Mouse (Mus musculus) E14TG2a.4 (cell line): Measurements from ENCODE around the gene Rab11fip4.
"Not testable (repeated sequence)": the region's sequence is repeated elsewhere in the genome, so short reads cannot be mapped to it uniquely, and the experiment has no call there.

ENCODE experiments used
- H3K27me3 ChIP-seq: 2 replicates; pipeline ENCODE4 v1.6.1; 2014; ENCODE audit warnings: low read length, control low read depth; ENCODE audit not compliant: insufficient read depth
- H3K36me3 ChIP-seq: 2 replicates; pipeline ENCODE4 v1.6.1; 2014; ENCODE audit warnings: low read length, control low read depth; ENCODE audit not compliant: insufficient read depth
- H3K4me1 ChIP-seq: replicated peaks from 2 replicates; pipeline ENCODE4 v1.6.1; 2014; ENCODE audit warnings: low read depth, low read length, control low read depth
- H3K4me3 ChIP-seq: replicated peaks from 2 replicates; pipeline ENCODE4 v1.5.1; 2014; ENCODE audit warnings: mild to moderate bottlenecking, low read length
- H3K9me3 ChIP-seq: 2 replicates; pipeline ENCODE4 v1.6.1; 2014; ENCODE audit warnings: low read length, control low read depth
- CTCF ChIP-seq: conservative IDR thresholded peaks from 2 replicates; pipeline ENCODE4 v1.5.1; 2014; ENCODE audit warnings: low read length
- NANOG ChIP-seq: IDR thresholded peaks from 2 replicates; pipeline ENCODE4 v1.6.1; 2014; ENCODE audit warnings: borderline replicate concordance, low read length, mixed read lengths
- POU5F1 ChIP-seq: IDR thresholded peaks from 2 replicates; pipeline ENCODE4 v1.6.1; 2014; ENCODE audit warnings: low read length, borderline replicate concordance

Gene Rab11fip4

DNA sequence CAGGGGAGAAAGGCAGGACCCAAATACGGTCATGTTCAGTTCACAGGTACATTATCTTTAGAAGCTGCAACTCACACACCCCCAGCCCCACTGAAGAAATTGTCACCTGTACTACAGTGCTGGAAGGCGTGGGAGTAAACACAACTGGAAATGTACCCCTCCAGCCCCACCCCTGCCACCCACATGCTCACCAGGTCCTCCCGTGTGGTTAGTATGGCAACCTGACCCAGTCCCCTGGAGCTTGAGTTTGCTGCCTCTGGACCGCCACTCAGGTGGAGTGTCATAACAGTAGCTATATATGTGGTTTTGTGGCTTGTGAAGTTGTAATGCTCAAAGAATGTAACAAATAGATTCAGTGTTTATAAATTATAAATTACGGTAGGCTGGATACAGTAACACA lies 107.1 kb downstream of the Rab11fip4 start:
- H3K36me3 ChIP-seq, result peaks cover 32% of the 10 kb centered on the region
- H3K9me3 ChIP-seq, result no peaks in the 10 kb centered on the region
- peaks cover 34% of the 10 kb centered on the region for H3K4me1 ChIP-seq
- H3K4me3 ChIP-seq, result no peak overlapping the region
- H3K27me3 ChIP-seq, result no peaks in the 10 kb centered on the region
- TF ChIP-seq POU5F1 (no peak), CTCF (no peak), NANOG (no peak)

DNA sequence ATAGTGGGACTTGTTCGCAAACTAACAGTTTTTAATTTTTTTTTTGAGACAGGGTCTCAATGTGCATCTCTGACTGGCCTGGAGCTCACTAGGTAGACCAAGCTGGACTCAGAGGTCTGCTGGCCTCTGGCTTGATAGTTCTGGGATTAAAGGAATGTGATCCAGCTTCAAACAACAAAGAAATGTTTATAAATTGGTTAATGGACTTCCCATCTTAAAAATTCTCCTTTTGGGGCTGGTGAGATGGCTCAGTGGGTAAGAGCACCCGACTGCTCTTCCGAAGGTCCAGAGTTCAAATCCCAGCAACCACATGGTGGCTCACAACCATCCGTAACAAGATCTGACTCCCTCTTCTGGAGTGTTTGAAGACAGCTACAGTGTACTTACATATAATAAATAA lies 107.5 kb downstream of the Rab11fip4 start:
- not testable (repeated sequence) for H3K9me3 ChIP-seq
- H3K36me3 ChIP-seq, result peaks cover 28% of the 10 kb centered on the region

DNA sequence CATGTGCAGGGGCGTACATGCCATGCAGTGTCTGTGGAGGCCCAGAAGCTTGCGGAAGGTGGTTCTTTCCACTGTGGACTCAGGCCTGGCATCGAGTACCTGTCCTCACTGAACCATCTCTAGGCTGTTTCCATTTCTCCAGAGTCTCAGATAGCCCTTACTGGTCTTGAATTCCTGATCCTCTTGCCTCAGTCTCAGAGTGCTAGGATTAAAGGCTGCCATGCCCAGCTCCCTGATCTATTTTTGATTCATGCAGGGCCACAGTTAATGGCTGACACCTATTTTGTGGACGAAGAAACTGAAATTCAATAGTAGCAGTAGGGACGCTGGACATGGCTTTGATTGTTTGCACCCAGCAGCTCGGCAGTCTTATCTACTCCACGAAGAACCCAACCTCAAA lies 110.5 kb downstream of the Rab11fip4 start:
- peaks cover 16% of the 10 kb centered on the region for H3K36me3 ChIP-seq
- H3K4me1 ChIP-seq, result peaks cover 51% of the 10 kb centered on the region
- no peaks in the 10 kb centered on the region for H3K27me3 ChIP-seq
- TF ChIP-seq POU5F1 (no peak), NANOG (no peak), CTCF (no peak)
- H3K4me3 ChIP-seq, result no peak overlapping the region
- no peaks in the 10 kb centered on the region for H3K9me3 ChIP-seq

More for the DNA sequence above, 107.5 kb downstream of the Rab11fip4 start:
- H3K4me1 ChIP-seq, result peaks cover 39% of the 10 kb centered on the region
- H3K4me3 ChIP-seq, H3K27me3 ChIP-seq: not testable (repeated sequence)

DNA sequence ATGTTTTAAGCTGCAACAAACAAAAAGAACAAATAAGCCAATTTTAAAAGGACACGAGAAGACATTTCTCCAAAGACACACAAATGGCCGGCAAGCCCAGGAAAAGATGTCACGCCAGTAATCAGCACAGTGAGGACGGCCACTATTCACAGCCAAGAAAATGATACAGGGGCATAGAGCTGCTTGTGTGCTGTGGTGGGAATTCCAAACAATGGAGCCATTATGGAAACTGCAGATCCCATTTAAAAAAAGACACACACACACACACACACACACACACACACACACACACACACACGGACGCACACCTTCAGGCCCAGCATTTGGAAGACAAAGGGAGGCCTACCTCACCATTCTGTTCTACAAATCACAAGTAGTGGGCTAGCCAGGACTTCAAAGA lies 111.1 kb downstream of the Rab11fip4 start:
- Histone ChIP-seq H3K36me3 (peaks cover 16% of the 10 kb centered on the region), H3K4me3 (no peak overlapping the region), H3K9me3 (no peaks in the 10 kb centered on the region), H3K4me1 (peaks cover 53% of the 10 kb centered on the region), H3K27me3 (no peaks in the 10 kb centered on the region)
- no peak for TF ChIP-seq NANOG
- TF ChIP-seq CTCF, result no peak
- no peak for TF ChIP-seq POU5F1

DNA sequence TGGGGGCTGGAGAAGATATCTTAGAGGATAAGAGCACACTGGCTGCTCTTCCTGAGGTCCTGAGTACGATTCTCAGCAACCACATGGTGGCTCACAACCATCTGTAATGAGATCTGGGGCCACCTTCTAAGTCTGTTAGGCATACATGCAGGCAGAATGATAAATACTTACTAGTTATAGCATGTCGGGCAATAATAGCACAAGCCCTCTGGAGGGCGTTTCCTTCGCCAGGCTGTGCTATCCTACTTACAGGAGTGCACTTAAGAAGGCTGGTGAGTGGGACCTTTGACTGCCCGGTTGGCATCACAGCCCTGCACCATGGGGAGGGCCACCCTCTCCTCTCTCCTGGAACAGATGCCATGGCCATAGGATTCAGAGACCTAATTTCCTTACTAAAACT lies 112.4 kb downstream of the Rab11fip4 start:
- no peaks in the 10 kb centered on the region for H3K9me3 ChIP-seq
- peaks cover 56% of the 10 kb centered on the region for H3K4me1 ChIP-seq
- H3K36me3 ChIP-seq, result peaks cover 12% of the 10 kb centered on the region
- peak overlapping the region; percentile 98 for H3K4me3 ChIP-seq
- H3K27me3 ChIP-seq, result peaks cover under 1% of the 10 kb centered on the region; the same call in 1 of the 2 replicates
- 0 out of 2 replicates have a peak, but pooled peaks have one; percentile 6 for TF ChIP-seq CTCF
- TF ChIP-seq POU5F1, result no peak

DNA sequence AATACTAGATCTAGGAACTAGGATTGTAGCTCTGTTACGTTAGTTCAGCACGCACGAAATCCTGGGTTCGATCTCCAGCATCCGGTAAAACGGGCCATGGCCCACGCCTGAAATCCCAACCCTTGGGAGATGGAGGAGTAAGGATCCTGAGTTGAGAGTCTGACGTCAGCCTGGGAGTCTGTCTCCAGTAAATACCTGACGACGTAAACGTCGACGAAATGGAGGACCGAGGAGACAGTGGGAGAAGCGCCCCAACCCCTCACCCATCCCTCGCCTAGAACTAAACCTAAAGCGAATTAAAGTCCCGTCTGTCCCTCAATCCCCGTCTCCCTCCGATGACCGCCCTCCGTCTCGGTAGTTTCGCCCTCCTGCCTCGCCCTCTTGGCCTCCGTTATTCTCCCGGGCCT lies 112.9 kb downstream of the Rab11fip4 start:
- Histone ChIP-seq H3K9me3 (no peaks in the 10 kb centered on the region), H3K36me3 (peaks cover 12% of the 10 kb centered on the region), H3K4me3 (peak overlapping the region; percentile 98), H3K27me3 (peaks cover 5% of the 10 kb centered on the region), H3K4me1 (peaks cover 56% of the 10 kb centered on the region)
- TF ChIP-seq NANOG, result no peak
- TF ChIP-seq CTCF, result no peak
- no peak for TF ChIP-seq POU5F1

DNA sequence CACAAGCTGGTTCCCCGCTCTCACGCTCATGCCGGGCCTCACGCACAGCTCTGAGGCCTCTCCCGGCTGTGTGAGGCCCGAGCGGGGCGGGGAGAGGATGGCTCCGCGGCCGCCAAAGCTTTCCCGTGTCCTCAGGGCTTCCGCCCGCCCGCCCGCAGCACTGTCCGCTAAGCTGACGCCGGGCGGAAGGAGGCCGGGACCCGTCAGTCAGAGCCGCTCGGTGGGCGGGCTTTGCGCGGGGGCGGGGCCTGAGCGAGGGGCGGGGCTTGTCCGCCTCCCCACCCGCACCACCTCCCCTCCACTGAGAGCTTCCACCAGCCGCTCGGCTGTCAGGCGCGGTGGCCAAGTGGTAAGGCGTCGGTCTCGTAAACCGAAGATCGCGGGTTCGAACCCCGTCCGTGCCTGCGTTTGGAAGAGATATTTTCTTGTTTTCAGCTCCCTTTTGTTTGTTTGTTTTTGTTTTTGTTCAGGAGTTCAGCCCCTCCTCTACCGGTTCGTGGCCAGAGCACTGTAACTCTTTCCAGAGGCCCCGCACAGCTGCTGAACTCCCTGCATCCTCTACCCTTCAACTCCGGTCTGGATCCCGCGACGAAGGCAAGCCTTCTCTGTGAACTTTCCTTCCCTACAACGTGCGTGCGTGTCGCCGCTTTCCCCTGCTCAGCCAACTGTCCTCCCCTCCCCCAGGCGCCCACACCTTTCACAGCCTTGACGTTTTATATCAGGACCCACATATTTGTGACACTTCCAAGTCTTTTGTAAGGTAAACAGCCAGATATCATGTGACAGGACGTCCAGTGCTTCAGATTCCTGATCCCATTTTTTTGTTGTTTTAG lies 113.5 kb downstream of the Rab11fip4 start:
- TF ChIP-seq POU5F1 (no peak), NANOG (no peak), CTCF (no peak)
- H3K4me3 ChIP-seq, result peak overlapping the region; percentile 98

DNA sequence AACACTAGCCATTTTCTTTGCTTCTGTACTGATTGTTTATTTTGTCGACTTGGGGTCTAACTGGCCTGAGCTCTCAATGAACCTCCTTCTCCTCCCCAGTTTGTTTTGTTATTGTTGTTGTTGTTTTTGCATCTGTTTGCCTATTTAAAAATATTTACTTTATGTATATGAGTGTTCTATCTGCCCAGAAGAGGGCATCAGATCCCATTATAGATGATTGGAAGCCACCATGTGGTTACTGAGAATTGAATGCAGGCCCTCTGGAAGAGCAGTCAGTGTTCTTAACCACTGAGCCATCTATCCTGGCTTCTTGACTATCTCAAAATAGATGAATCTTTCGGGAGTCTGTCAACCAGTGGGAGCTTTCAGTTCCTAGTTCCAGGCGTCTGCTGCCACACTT lies 116.1 kb downstream of the Rab11fip4 start:
- peaks cover 54% of the 10 kb centered on the region for H3K4me1 ChIP-seq
- TF ChIP-seq NANOG (no peak), CTCF (no peak), POU5F1 (no peak)

More for the DNA sequence above, 113.5 kb downstream of the Rab11fip4 start:
- Histone ChIP-seq H3K4me1 (peaks cover 49% of the 10 kb centered on the region), H3K9me3 (no peaks in the 10 kb centered on the region), H3K27me3 (peaks cover 11% of the 10 kb centered on the region), H3K36me3 (peaks cover 12% of the 10 kb centered on the region)

More for the DNA sequence above, 116.1 kb downstream of the Rab11fip4 start:
- H3K9me3 ChIP-seq, result no peaks in the 10 kb centered on the region
- H3K27me3 ChIP-seq, result peaks cover 36% of the 10 kb centered on the region
- H3K4me3 ChIP-seq, result no peak overlapping the region
- no peaks in the 10 kb centered on the region for H3K36me3 ChIP-seq
